Comparison of ENCODE assay signal across 8 mouse cellular contexts in genomic region chr14:47450121-47450520, GRCm38 (mm10). TPM values are rescaled to one million over a fixed set of nuclear protein-coding genes. Genes with fewer than 3 reads are reported as not detected.
DNase-seq lines count a peak whose midpoint lies in the region; ATAC-seq and TF ChIP-seq lines count a peak whose summit lies in the region.
"Not testable (repeated sequence)": the region's sequence is repeated elsewhere in the genome, so short reads cannot be mapped to it uniquely, and the experiment has no call there.

Fbxo34 (plus strand) TSS chr14:47450421.

- WGBS in embryonic facial prominence, embryonic 10.5 days: 85% methylated on average over 5 of the region's 5 CpGs
- 74% methylated on average over 3 of the region's 5 CpGs for WGBS in kidney, embryonic 15.5 days
- 94% methylated on average over 3 of the region's 5 CpGs for WGBS in limb, embryonic 10.5 days
- 89% methylated on average over 4 of the region's 5 CpGs for WGBS in small intestine, adult 2 months

- not testable (repeated sequence) for H3K4me3 ChIP-seq in ES-Bruce4 (ENCODE audit: low read depth, low read length); embryonic facial prominence, embryonic 10.5 days; gastrocnemius, adult 2 months; kidney, embryonic 15.5 days (replicated peaks); limb, embryonic 10.5 days; small intestine, adult 2 months (ENCODE audit: low read depth, low read length)

- DNase-seq in embryonic facial prominence, embryonic 10.5 days (ENCODE audit: low spot score); gastrocnemius, adult 2 months; heart, postnatal 14 days; limb, embryonic 10.5 days (ENCODE audit: low spot score): not testable (repeated sequence)

- TF ChIP-seq CTCF in ES-Bruce4 (IDR thresholded peaks at IDR 0.05; ENCODE audit: low read depth, low read length); gastrocnemius, adult 2 months (IDR thresholded peaks at IDR 0.05); small intestine, adult 2 months (IDR thresholded peaks at IDR 0.05; ENCODE audit: extremely low read depth, insufficient read length, insufficient replicate concordance, low read depth, low read length): not testable (repeated sequence)

- not testable (repeated sequence) for H3K4me2 ChIP-seq in kidney, embryonic 15.5 days

- not testable (repeated sequence) for TF ChIP-seq POLR2A in ES-Bruce4 (IDR thresholded peaks at IDR 0.05; ENCODE audit: insufficient read depth, low read length); small intestine, adult 2 months (IDR thresholded peaks at IDR 0.05; ENCODE audit: low read depth, low read length)

- not testable (repeated sequence) for TF ChIP-seq EP300 in ES-Bruce4 (IDR thresholded peaks at IDR 0.05; ENCODE audit: insufficient read depth, low read depth, low read length)

- intact Hi-C loops in gastrocnemius, adult 2 months (cut with DNase I); heart, postnatal 14 days (cut with DNase I): not testable (repeated sequence)

- H3K27me3 ChIP-seq in ES-Bruce4 (ENCODE audit: control insufficient read depth, insufficient read depth, low read length, poor library complexity, severe bottlenecking); embryonic facial prominence, embryonic 10.5 days (replicated peaks; ENCODE audit: low read depth, poor library complexity, severe bottlenecking); kidney, embryonic 15.5 days; limb, embryonic 10.5 days (ENCODE audit: low read depth, poor library complexity, severe bottlenecking); small intestine, adult 2 months (ENCODE audit: control insufficient read depth, insufficient read depth, low read length): not testable (repeated sequence)

- H3K36me3 ChIP-seq in ES-Bruce4 (ENCODE audit: control insufficient read depth, insufficient read depth, low read length, poor library complexity, severe bottlenecking); embryonic facial prominence, embryonic 10.5 days (replicated peaks); kidney, embryonic 15.5 days; limb, embryonic 10.5 days; small intestine, adult 2 months (ENCODE audit: control insufficient read depth, insufficient read depth, low read length): not testable (repeated sequence)

- not testable (repeated sequence) for H3K9ac ChIP-seq in ES-Bruce4 (ENCODE audit: low read depth, poor library complexity, severe bottlenecking); kidney, embryonic 15.5 days

- not testable (repeated sequence) for H3K27ac ChIP-seq in ES-Bruce4 (ENCODE audit: insufficient read depth, low read length); embryonic facial prominence, embryonic 10.5 days (replicated peaks); gastrocnemius, adult 2 months; kidney, embryonic 15.5 days; limb, embryonic 10.5 days; small intestine, adult 2 months (ENCODE audit: insufficient read depth, low read depth, low read length)

- not testable (repeated sequence) for H3K4me1 ChIP-seq in ES-Bruce4 (ENCODE audit: control insufficient read depth, insufficient read depth, low read length); embryonic facial prominence, embryonic 10.5 days; kidney, embryonic 15.5 days; limb, embryonic 10.5 days; small intestine, adult 2 months (ENCODE audit: control insufficient read depth, insufficient read depth, insufficient read length, low read length)

- ATAC-seq in kidney, embryonic 15.5 days (replicated peaks; ENCODE audit: low FRiP score); megakaryocyte, adult 5-6 weeks (ENCODE audit: poor library complexity, severe bottlenecking): not testable (repeated sequence)

- not testable (repeated sequence) for H3K9me3 ChIP-seq in ES-Bruce4 (replicated peaks; ENCODE audit: control insufficient read depth, insufficient read depth, low read length, poor library complexity, severe bottlenecking); embryonic facial prominence, embryonic 10.5 days; kidney, embryonic 15.5 days (replicated peaks); limb, embryonic 10.5 days (replicated peaks)

RNA-seq across cellular contexts. Expression of gene Fbxo34, which starts in this region (rescaled TPM):
- 35.8 and 38.7 TPM in 2 replicates for polyA plus RNA-seq in ES-Bruce4 (2011; ENCODE audit: insufficient read depth, insufficient read length, low read depth, missing spikeins)
- 23.4 and 23.7 TPM in 2 replicates for polyA plus RNA-seq in embryonic facial prominence, embryonic 10.5 days (2016; fragmentation: Nextera tagmentation; extraction: Ambion mirVana)
- 10 to 100 TPM; 10.7 to 12.3 TPM for total RNA-seq in gastrocnemius, adult 2 months (2021)
- 10 to 100 TPM; 15.1 to 16.2 TPM for total RNA-seq in heart, postnatal 14 days (2021)
- polyA plus RNA-seq in kidney, embryonic 15.5 days (2015; fragmentation: Nextera tagmentation; extraction: Ambion mirVana): 20.6 and 23.7 TPM in 2 replicates
- 19.6 and 25.2 TPM in 2 replicates for polyA plus RNA-seq in limb, embryonic 10.5 days (2016; fragmentation: Nextera tagmentation; extraction: Ambion mirVana)
- 11.2 and 17.5 TPM in 2 replicates for total RNA-seq in megakaryocyte, adult 5-6 weeks (2015)
- total RNA-seq in megakaryocyte, adult 5-6 weeks (2017): 20.7 and 21.8 TPM in 2 replicates
- polyA plus RNA-seq in small intestine, adult 2 months (2012; rRNA removed): 11.7 and 33.1 TPM in 2 replicates
